Mouse (Mus musculus) olfactory bulb, adult 2 months (tissue): ENCODE results near the gene Map6.

ENCODE experiments used
- CTCF ChIP-seq: fragments of 200-500 bp; IDR thresholded peaks from 2 replicates; pipeline ENCODE4 v1.5.1; 2012; ENCODE audit warnings: low read depth, mild to moderate bottlenecking, low read length, moderate library complexity; ENCODE audit not compliant: insufficient read depth
- POLR2A ChIP-seq: fragments of 200-500 bp; IDR thresholded peaks from 2 replicates; pipeline ENCODE4 v1.6.1; 2012; ENCODE audit warnings: mild to moderate bottlenecking, low read depth, low read length, moderate library complexity; ENCODE audit not compliant: insufficient read depth

DNA sequence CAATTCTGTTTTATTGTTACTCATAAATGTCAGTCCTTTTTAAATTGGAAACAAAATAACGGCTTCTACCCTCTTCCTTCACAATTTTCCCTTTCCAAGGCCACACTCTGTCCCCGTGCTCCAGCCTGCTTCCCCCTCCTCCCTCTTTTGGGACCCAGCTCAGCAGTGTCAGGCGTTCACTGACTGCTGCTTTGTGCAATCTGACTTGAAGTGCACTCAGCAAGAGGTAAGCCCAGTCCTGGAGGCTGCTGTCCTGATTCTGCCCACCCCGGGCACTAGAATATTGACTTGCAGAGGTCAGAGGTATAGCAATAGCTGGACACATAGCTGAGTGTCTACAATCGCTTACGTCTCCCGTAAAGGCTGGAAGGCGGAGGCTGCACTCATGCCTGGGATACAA is 46.0 kb downstream of the Map6 start:
- TF ChIP-seq POLR2A (no peak), CTCF (no peak)
